Mouse (Mus musculus): ENCODE measurements around the gene Arid5b. TPM values are rescaled to one million over a fixed set of nuclear protein-coding genes. Genes with fewer than 3 reads are reported as not detected.

The Arid5b gene
- polyA plus RNA-seq, 2 experiments, result 1.3 to 3.3 TPM

DNA sequence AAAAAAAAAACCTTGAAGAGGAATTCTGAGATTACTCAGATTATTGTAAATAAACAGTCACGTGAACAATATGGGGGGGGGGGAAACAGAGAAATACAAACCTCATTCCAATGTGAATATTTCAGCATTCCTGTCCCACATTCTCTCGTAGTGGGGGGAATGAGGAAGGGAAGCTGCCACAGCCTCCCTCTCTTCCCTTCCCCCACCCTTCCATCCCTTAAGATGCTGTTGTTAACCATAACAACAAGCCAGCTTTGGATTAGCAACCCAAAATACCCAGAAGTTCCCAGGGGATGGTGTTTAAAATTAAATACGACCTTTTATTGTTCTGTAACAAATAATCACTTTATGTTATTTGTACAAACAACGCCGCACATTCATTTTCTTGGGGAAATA is 69.9 kb downstream of the Arid5b start:
- 62% methylated on average over 5 of the region's 5 CpGs for WGBS (ENCODE audit: insufficient replicate concordance)
- Histone ChIP-seq H3K9me3 (ENCODE audit: control insufficient read depth, low read length) (no peaks in the 10 kb centered on the region), H3K4me2 (ENCODE audit: low read depth) (no peak overlapping the region), H3K27me3 (ENCODE audit: control insufficient read depth, insufficient read depth, low read length) (no peaks in the 10 kb centered on the region), H3K36me3 (replicated peaks; ENCODE audit: control insufficient read depth, insufficient read depth, low read depth) (no peaks in the 10 kb centered on the region), H3K9ac (replicated peaks) (no peak overlapping the region), H3K4me1 (replicated peaks; ENCODE audit: control insufficient read depth in 2 of 2, insufficient read depth in 2 of 2, low read length in 1 of 2) (peaks cover 0 to 3% of the 10 kb centered on the region in 2 experiments; a peak in 1 of 4 replicates), H3K27ac (no peak overlapping the region), H3K4me3 (ENCODE audit: insufficient read depth in 1 of 2, low read depth in 2 of 2, low read length in 2 of 2) (no peak overlapping the region)
- DNase-seq (ENCODE audit: low read depth in 3 of 3, low spot score in 3 of 3) (no peak), ATAC-seq (ENCODE audit: insufficient read depth) (no peak)
- no peak for TF ChIP-seq EP300 (IDR thresholded peaks at IDR 0.05; ENCODE audit: low read depth)

DNA sequence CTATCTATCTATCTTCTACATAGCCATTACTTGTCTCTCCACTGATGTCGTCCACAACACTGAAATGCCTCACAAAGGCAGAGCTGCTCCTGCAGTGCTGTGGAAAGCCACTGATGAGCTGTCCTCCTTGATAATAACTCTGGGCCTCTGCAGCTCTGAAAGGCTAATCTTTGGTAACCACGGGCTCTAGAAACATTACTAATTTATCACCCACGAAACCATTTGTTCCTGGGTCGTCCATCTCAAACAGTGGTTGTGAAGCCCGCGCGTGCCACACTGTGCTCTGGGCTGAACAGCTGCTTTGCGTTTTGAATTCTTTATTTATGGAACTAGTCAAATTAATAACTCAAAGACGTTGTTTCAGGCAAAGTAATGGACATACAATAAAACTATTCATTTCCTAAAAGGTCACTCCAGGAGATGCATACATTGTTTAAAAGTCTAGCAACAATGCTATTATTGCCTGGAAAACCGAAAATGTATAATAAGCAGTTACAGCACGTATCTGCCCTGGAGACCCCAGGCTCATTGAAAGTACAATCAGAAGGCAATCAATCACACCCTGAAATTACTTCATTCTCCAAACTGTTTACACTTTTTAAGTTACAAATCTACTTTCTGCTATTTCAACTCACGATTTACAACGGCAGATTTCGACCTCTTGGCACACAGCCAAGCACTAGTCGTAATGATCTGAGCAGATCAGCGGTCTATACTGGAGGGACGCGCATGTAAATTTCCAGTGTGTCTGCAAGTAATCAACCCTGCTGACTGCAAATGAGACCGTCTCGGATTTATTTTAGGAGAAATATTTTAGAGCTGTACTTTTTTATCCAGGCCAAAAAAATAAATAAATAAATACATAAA is 70.5 kb downstream of the Arid5b start:
- ATAC-seq (ENCODE audit: insufficient read depth) (no peak), DNase-seq (ENCODE audit: low read depth in 3 of 3, low spot score in 3 of 3) (no peak)
- Histone ChIP-seq H3K36me3 (replicated peaks; ENCODE audit: control insufficient read depth, insufficient read depth, low read depth) (no peaks in the 10 kb centered on the region), H3K27me3 (ENCODE audit: control insufficient read depth, insufficient read depth, low read length) (no peaks in the 10 kb centered on the region), H3K9me3 (ENCODE audit: control insufficient read depth, low read length) (no peaks in the 10 kb centered on the region), H3K4me1 (replicated peaks; ENCODE audit: control insufficient read depth in 2 of 2, insufficient read depth in 2 of 2, low read length in 1 of 2) (peaks cover 0 to 3% of the 10 kb centered on the region in 2 experiments; a peak in 1 of 4 replicates), H3K4me2 (ENCODE audit: low read depth) (no peak overlapping the region), H3K9ac (replicated peaks) (no peak overlapping the region), H3K27ac (no peak overlapping the region), H3K4me3 (ENCODE audit: insufficient read depth in 1 of 2, low read depth in 2 of 2, low read length in 2 of 2) (no peak overlapping the region)
- TF ChIP-seq CTCF (IDR thresholded peaks at IDR 0.05; ENCODE audit: low read depth) (no peak), EP300 (IDR thresholded peaks at IDR 0.05; ENCODE audit: low read depth) (no peak)
- WGBS (ENCODE audit: insufficient replicate concordance), result 57% methylated on average over 20 of the region's 20 CpGs

DNA sequence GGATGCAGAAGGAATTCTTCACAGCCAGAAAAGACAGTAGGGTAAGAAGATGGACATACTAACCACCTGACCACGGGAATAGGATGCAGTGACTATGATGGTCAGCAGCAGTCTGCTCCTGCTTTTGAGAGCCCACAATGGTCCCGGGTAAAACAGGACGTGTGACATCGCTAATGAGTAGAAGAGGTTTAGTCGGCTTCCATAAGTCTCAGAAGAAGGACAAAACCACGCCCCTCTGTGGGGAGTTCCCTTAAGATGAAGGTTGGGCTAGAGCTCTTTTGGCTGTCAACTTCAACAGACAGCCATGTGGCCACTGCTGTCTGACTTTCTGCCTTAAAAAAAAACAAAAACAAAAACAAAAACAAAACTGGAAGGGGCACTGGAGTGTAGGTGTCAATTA is 74.1 kb downstream of the Arid5b start:
- no peaks in the 10 kb centered on the region for H3K36me3 ChIP-seq (replicated peaks; ENCODE audit: control insufficient read depth, insufficient read depth, low read depth)
- no peak overlapping the region for H3K9ac ChIP-seq (replicated peaks)
- TF ChIP-seq CTCF (IDR thresholded peaks at IDR 0.05; ENCODE audit: low read depth) (no peak), EP300 (IDR thresholded peaks at IDR 0.05; ENCODE audit: low read depth) (no peak)
- H3K4me1 ChIP-seq (replicated peaks; ENCODE audit: control insufficient read depth in 2 of 2, insufficient read depth in 2 of 2, low read length in 1 of 2), result no peaks in the 10 kb centered on the region
- no peak overlapping the region for H3K27ac ChIP-seq
- H3K9me3 ChIP-seq (ENCODE audit: control insufficient read depth, low read length), result no peaks in the 10 kb centered on the region
- H3K4me3 ChIP-seq (ENCODE audit: insufficient read depth in 1 of 2, low read depth in 2 of 2, low read length in 2 of 2), result no peak overlapping the region
- no peak overlapping the region for H3K4me2 ChIP-seq (ENCODE audit: low read depth)
- no peaks in the 10 kb centered on the region for H3K27me3 ChIP-seq (ENCODE audit: control insufficient read depth, insufficient read depth, low read length)
- DNase-seq (ENCODE audit: low read depth in 3 of 3, low spot score in 3 of 3) (no peak), ATAC-seq (ENCODE audit: insufficient read depth) (no peak)
- 60% methylated on average over 6 of the region's 6 CpGs for WGBS (ENCODE audit: insufficient replicate concordance)

DNA sequence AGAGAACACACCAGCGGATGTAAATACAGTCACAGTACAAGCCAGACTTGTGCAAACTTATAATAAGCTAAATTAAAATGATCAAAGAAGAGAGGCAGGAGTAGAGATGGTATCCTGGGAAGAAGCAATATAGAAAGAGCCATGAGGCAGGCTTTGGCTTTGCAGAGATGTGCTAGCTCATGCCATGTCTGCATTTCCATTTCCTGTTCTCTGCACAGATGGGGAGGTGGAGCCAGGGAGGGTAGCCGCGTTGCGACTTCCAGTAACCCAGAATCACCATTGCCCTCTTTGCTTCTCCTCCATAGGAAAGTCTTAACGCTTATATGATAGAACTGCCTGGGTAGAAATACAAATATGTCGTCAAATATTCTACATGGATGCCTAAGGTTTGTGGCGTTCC is 74.7 kb downstream of the Arid5b start:
- H3K9me3 ChIP-seq (ENCODE audit: control insufficient read depth, low read length), result no peaks in the 10 kb centered on the region
- TF ChIP-seq EP300 (IDR thresholded peaks at IDR 0.05; ENCODE audit: low read depth), result no peak
- no peak overlapping the region for H3K27ac ChIP-seq
- DNase-seq (ENCODE audit: low read depth in 3 of 3, low spot score in 3 of 3), result no peak
- H3K27me3 ChIP-seq (ENCODE audit: control insufficient read depth, insufficient read depth, low read length), result no peaks in the 10 kb centered on the region
- H3K4me3 ChIP-seq (ENCODE audit: insufficient read depth in 1 of 2, low read depth in 2 of 2, low read length in 2 of 2), result no peak overlapping the region
- no peak for ATAC-seq (ENCODE audit: insufficient read depth)
- 66% methylated on average over 7 of the region's 7 CpGs for WGBS (ENCODE audit: insufficient replicate concordance)
- H3K4me2 ChIP-seq (ENCODE audit: low read depth), result no peak overlapping the region
- H3K36me3 ChIP-seq (replicated peaks; ENCODE audit: control insufficient read depth, insufficient read depth, low read depth), result no peaks in the 10 kb centered on the region
- no peaks in the 10 kb centered on the region for H3K4me1 ChIP-seq (replicated peaks; ENCODE audit: control insufficient read depth in 2 of 2, insufficient read depth in 2 of 2, low read length in 1 of 2)
- H3K9ac ChIP-seq (replicated peaks), result no peak overlapping the region

DNA sequence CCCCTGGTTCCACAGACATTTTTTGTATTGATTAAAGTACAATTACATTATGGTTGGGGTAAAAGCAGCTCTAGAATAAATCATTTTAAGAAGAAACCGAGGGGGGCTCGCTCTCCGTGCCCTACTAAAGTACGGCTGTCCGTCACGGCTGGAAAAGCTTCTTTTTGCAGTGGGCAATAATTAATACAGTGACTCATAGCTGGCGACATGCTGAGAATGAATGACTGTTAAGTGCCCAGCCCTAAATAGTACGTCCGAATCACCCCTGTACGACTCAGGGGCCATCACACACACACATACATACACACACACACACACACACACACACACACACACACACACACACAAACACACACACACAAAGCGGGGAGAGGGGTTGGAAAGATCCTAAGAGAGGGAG is 75.2 kb downstream of the Arid5b start:
- TF ChIP-seq CTCF (IDR thresholded peaks at IDR 0.05; ENCODE audit: low read depth) (no peak), EP300 (IDR thresholded peaks at IDR 0.05; ENCODE audit: low read depth) (no peak)
- 77% methylated on average over 11 of the region's 11 CpGs for WGBS (ENCODE audit: insufficient replicate concordance)
- DNase-seq (ENCODE audit: low read depth in 3 of 3, low spot score in 3 of 3), result no peak

More for the DNA sequence above, 75.2 kb downstream of the Arid5b start:
- Histone ChIP-seq H3K9me3 (ENCODE audit: control insufficient read depth, low read length) (no peaks in the 10 kb centered on the region), H3K36me3 (replicated peaks; ENCODE audit: control insufficient read depth, insufficient read depth, low read depth) (no peaks in the 10 kb centered on the region), H3K4me2 (ENCODE audit: low read depth) (no peak overlapping the region), H3K27me3 (ENCODE audit: control insufficient read depth, insufficient read depth, low read length) (no peaks in the 10 kb centered on the region), H3K27ac (no peak overlapping the region), H3K9ac (replicated peaks) (no peak overlapping the region), H3K4me3 (ENCODE audit: insufficient read depth in 1 of 2, low read depth in 2 of 2, low read length in 2 of 2) (no peak overlapping the region), H3K4me1 (replicated peaks; ENCODE audit: control insufficient read depth in 2 of 2, insufficient read depth in 2 of 2, low read length in 1 of 2) (no peaks in the 10 kb centered on the region)
- ATAC-seq (ENCODE audit: insufficient read depth), result no peak

Data from liver, embryonic 14.5 days (tissue).